Mouse (Mus musculus) neural tube, embryonic 15.5 days (tissue): ENCODE results near the gene Slc11a1. TPM values are rescaled to one million over a fixed set of nuclear protein-coding genes. Genes with fewer than 3 reads are reported as not detected.
A peak's percentile ranks its signal among the peaks of the same experiment; 100 is the strongest.

ENCODE experiments used
- ATAC-seq: fragments of 200-750 bp; cut with Nextera tagmentation; 2 replicates; pipeline ENCODE4 v1.8.0; 2017; ENCODE audit warnings: mild to moderate bottlenecking, moderate TSS enrichment, moderate library complexity; ENCODE audit not compliant: low FRiP score
- H3K27ac ChIP-seq: fragments of 300-500 bp; sonication (generic); replicated peaks from 2 replicates; pipeline ENCODE4 v1.5.1; 2015; ENCODE audit warnings: mild to moderate bottlenecking, inconsistent platforms
- H3K27me3 ChIP-seq: fragments of 300-500 bp; sonication (generic); replicated peaks from 2 replicates; pipeline ENCODE4 v1.6.1; 2015; ENCODE audit warnings: inconsistent platforms
- H3K36me3 ChIP-seq: fragments of 300-500 bp; sonication (generic); 2 replicates; pipeline ENCODE4 v1.6.1; 2015; ENCODE audit warnings: inconsistent platforms
- H3K4me1 ChIP-seq: fragments of 300-500 bp; sonication (generic); 2 replicates; pipeline ENCODE4 v1.6.1; 2015; ENCODE audit warnings: inconsistent platforms
- H3K4me2 ChIP-seq: fragments of 300-500 bp; sonication (generic); 2 replicates; pipeline ENCODE4 v1.6.1; 2015; ENCODE audit warnings: inconsistent platforms, mild to moderate bottlenecking, moderate library complexity
- H3K4me3 ChIP-seq: fragments of 300-500 bp; sonication (generic); replicated peaks from 2 replicates; pipeline ENCODE4 v1.5.1; 2015; ENCODE audit warnings: mild to moderate bottlenecking, inconsistent platforms
- H3K9ac ChIP-seq: fragments of 300-500 bp; sonication (generic); replicated peaks from 2 replicates; pipeline ENCODE4 v1.6.1; 2015; ENCODE audit warnings: mild to moderate bottlenecking, inconsistent platforms
- H3K9me3 ChIP-seq: fragments of 300-500 bp; sonication (generic); replicated peaks from 2 replicates; pipeline ENCODE4 v1.6.1; 2016; ENCODE audit warnings: inconsistent platforms
- WGBS: fragments of 180-500 bp; shearing (Covaris S2); methylation state at CpG from one replicate; pipeline ENCODE4 v1.1.7; 2015; ENCODE audit warnings: mixed read lengths; 5-methylcytosine and 5-hydroxymethylcytosine counted together
- polyA plus RNA-seq: library from polyadenylated mRNA; unstranded; fragments of >200 nt; fragmentation: Nextera tagmentation; extraction: Ambion mirVana; gene quantifications from 2 replicates; pipeline ENCODE4 v1.2.1, GENCODE M21; 2015

Slc11a1 gene
- polyA plus RNA-seq, 1 experiment from 2014 or later, result 2.3 TPM

- H3K4me1 ChIP-seq, result peaks cover 23% of the 10 kb centered on the region
- H3K27ac ChIP-seq, result peak overlapping the region; percentile 81
- no peaks in the 10 kb centered on the region for H3K27me3 ChIP-seq
- peak overlapping the region; percentile 82 for H3K4me2 ChIP-seq
- WGBS, result under 1% methylated on average over 41 of the region's 41 CpGs
- peak overlapping the region; percentile 44 for H3K9ac ChIP-seq
- H3K36me3 ChIP-seq, result peaks cover 6% of the 10 kb centered on the region
- H3K9me3 ChIP-seq, result no peaks in the 10 kb centered on the region
- peak overlapping the region; percentile 45 for H3K4me3 ChIP-seq
- peak; percentile 87 for ATAC-seq
Observed at GRCm38 (mm10) chr1:74397268-74397918, 22.4 kb downstream of the Slc11a1 start.

GRCm38 (mm10) chr1:74397919-74398451, 23.0 kb downstream of the Slc11a1 start:
- Histone ChIP-seq H3K9ac (peak overlapping the region; percentile 44), H3K27me3 (no peaks in the 10 kb centered on the region), H3K27ac (peak overlapping the region; percentile 81), H3K36me3 (peaks cover 6% of the 10 kb centered on the region), H3K4me3 (peak overlapping the region; percentile 45), H3K4me1 (peaks cover 17% of the 10 kb centered on the region), H3K4me2 (peak overlapping the region; percentile 82), H3K9me3 (no peaks in the 10 kb centered on the region)
- ATAC-seq, result peak; percentile 27; the same call in 1 of the 2 replicates
- WGBS, result 3% methylated on average over 11 of the region's 11 CpGs

- Histone ChIP-seq H3K4me2 (no peak overlapping the region), H3K4me3 (no peak overlapping the region), H3K36me3 (no peaks in the 10 kb centered on the region), H3K27ac (no peak overlapping the region), H3K27me3 (no peaks in the 10 kb centered on the region), H3K9me3 (no peaks in the 10 kb centered on the region), H3K9ac (no peak overlapping the region), H3K4me1 (peaks cover 11% of the 10 kb centered on the region)
- no peak for ATAC-seq
- WGBS, result 89% methylated on average over 3 of the region's 3 CpGs
Observed at GRCm38 (mm10) chr1:74400531-74400930, 25.5 kb downstream of the Slc11a1 start.

GRCm38 (mm10) chr1:74401015-74401702, 26.2 kb downstream of the Slc11a1 start:
- no peak for ATAC-seq
- Histone ChIP-seq H3K9ac (no peak overlapping the region), H3K27ac (no peak overlapping the region), H3K4me2 (no peak overlapping the region), H3K4me1 (peaks cover 11% of the 10 kb centered on the region), H3K9me3 (no peaks in the 10 kb centered on the region), H3K4me3 (no peak overlapping the region), H3K36me3 (no peaks in the 10 kb centered on the region), H3K27me3 (no peaks in the 10 kb centered on the region)
- 55% methylated on average over 16 of the region's 16 CpGs for WGBS

- Histone ChIP-seq H3K4me1 (no peaks in the 10 kb centered on the region), H3K36me3 (no peaks in the 10 kb centered on the region), H3K9me3 (no peaks in the 10 kb centered on the region), H3K4me2 (no peak overlapping the region), H3K4me3 (no peak overlapping the region), H3K27ac (no peak overlapping the region), H3K9ac (no peak overlapping the region), H3K27me3 (no peaks in the 10 kb centered on the region)
- ATAC-seq, result no peak
- WGBS, result 92% methylated on average over 4 of the region's 4 CpGs
Observed at GRCm38 (mm10) chr1:74404206-74404605, 29.2 kb downstream of the Slc11a1 start.

- Histone ChIP-seq H3K4me1 (no peaks in the 10 kb centered on the region), H3K27ac (no peak within 1 kb of the TSS), H3K9me3 (no peaks in the 10 kb centered on the region), H3K9ac (no peak within 1 kb of the TSS), H3K36me3 (no peaks in the 10 kb centered on the region), H3K27me3 (no peaks in the 10 kb centered on the region), H3K4me2 (no peak within 1 kb of the TSS), H3K4me3 (no peak within 1 kb of the TSS)
- WGBS, result 36% methylated on average over 15 of the region's 15 CpGs
- ATAC-seq, result no peak
Observed at GRCm38 (mm10) chr1:74408589-74409504, 33.9 kb downstream of the Slc11a1 start, which contains the start of gene Vil1. TSS of gene Vil1 (plus strand) at chr1:74409376.

GRCm38 (mm10) chr1:74411753-74412325, 36.8 kb downstream of the Slc11a1 start:
- no peak overlapping the region for H3K4me2 ChIP-seq
- no peaks in the 10 kb centered on the region for H3K9me3 ChIP-seq
- no peak overlapping the region for H3K27ac ChIP-seq
- H3K27me3 ChIP-seq, result no peaks in the 10 kb centered on the region
- ATAC-seq, result no peak
- no peak overlapping the region for H3K4me3 ChIP-seq
- 70% methylated on average over 2 of the region's 2 CpGs for WGBS
- no peak overlapping the region for H3K9ac ChIP-seq
- no peaks in the 10 kb centered on the region for H3K36me3 ChIP-seq
- H3K4me1 ChIP-seq, result no peaks in the 10 kb centered on the region

- no peak overlapping the region for H3K4me3 ChIP-seq
- H3K4me2 ChIP-seq, result no peak overlapping the region
- no peaks in the 10 kb centered on the region for H3K36me3 ChIP-seq
- H3K9ac ChIP-seq, result no peak overlapping the region
- WGBS, result 90% methylated on average over 8 of the region's 8 CpGs
- H3K27me3 ChIP-seq, result no peaks in the 10 kb centered on the region
- no peak for ATAC-seq
- no peaks in the 10 kb centered on the region for H3K9me3 ChIP-seq
- H3K27ac ChIP-seq, result no peak overlapping the region
- no peaks in the 10 kb centered on the region for H3K4me1 ChIP-seq
Observed at GRCm38 (mm10) chr1:74412711-74413110, 37.7 kb downstream of the Slc11a1 start.

GRCm38 (mm10) chr1:74415143-74415542, 40.1 kb downstream of the Slc11a1 start:
- Histone ChIP-seq H3K36me3 (no peaks in the 10 kb centered on the region), H3K9me3 (no peaks in the 10 kb centered on the region), H3K27ac (no peak overlapping the region), H3K9ac (no peak overlapping the region), H3K27me3 (no peaks in the 10 kb centered on the region), H3K4me3 (no peak overlapping the region), H3K4me1 (no peaks in the 10 kb centered on the region), H3K4me2 (no peak overlapping the region)
- WGBS, result 46% methylated on average over 4 of the region's 4 CpGs
- ATAC-seq, result no peak

- H3K27me3 ChIP-seq, result no peaks in the 10 kb centered on the region
- no peaks in the 10 kb centered on the region for H3K4me1 ChIP-seq
- no peak overlapping the region for H3K9ac ChIP-seq
- H3K4me2 ChIP-seq, result no peak overlapping the region
- no peaks in the 10 kb centered on the region for H3K36me3 ChIP-seq
- ATAC-seq, result no peak
- 75% methylated on average over 17 of the region's 17 CpGs for WGBS
- no peak overlapping the region for H3K27ac ChIP-seq
- no peak overlapping the region for H3K4me3 ChIP-seq
- no peaks in the 10 kb centered on the region for H3K9me3 ChIP-seq
Observed at GRCm38 (mm10) chr1:74418747-74419439, 43.9 kb downstream of the Slc11a1 start.

GRCm38 (mm10) chr1:74419440-74419794, 44.4 kb downstream of the Slc11a1 start:
- Histone ChIP-seq H3K4me2 (no peak overlapping the region), H3K4me1 (no peaks in the 10 kb centered on the region), H3K27me3 (no peaks in the 10 kb centered on the region), H3K9ac (no peak overlapping the region), H3K9me3 (no peaks in the 10 kb centered on the region), H3K36me3 (no peaks in the 10 kb centered on the region), H3K27ac (no peak overlapping the region), H3K4me3 (no peak overlapping the region)
- no peak for ATAC-seq
- WGBS, result 79% methylated on average over 9 of the region's 9 CpGs
